19 mouse cellular contexts compared by ENCODE assay signal in genomic region chr1:188999981-189000380, GRCm38 (mm10).
"Had no signal": no experiment of that assay in that cellular context is flagged by ENCODE, and none has a peak within 500 bp of the region (broad histone marks: within the 10 kb centered on the region; RNA-seq: fewer than 3 reads in every experiment).

No protein-coding gene starts in this region.

- ATAC-seq: intestine, postnatal 0 days; midbrain, embryonic 15.5 days had no signal

- H3K4me2 ChIP-seq: lung, embryonic 15.5 days; midbrain, embryonic 15.5 days; neural tube, embryonic 13.5 days; stomach, embryonic 15.5 days had no signal

- H3K27ac ChIP-seq: kidney, postnatal 0 days; layer of hippocampus, adult 2 months; left cerebral cortex, adult 2 months; liver, embryonic 14.5 days; lung, embryonic 15.5 days; midbrain, embryonic 10.5 days; midbrain, embryonic 15.5 days; neural tube, embryonic 13.5 days; stomach, embryonic 15.5 days had no signal

- H3K9ac ChIP-seq: liver, embryonic 14.5 days; lung, embryonic 15.5 days; midbrain, embryonic 15.5 days; neural tube, embryonic 13.5 days; stomach, embryonic 15.5 days had no signal

- H3K9me3 ChIP-seq: lung, embryonic 15.5 days; megakaryocyte, embryonic 14.5 days; midbrain, embryonic 10.5 days; midbrain, embryonic 15.5 days; neural tube, embryonic 13.5 days; stomach, embryonic 15.5 days had no signal

- H3K27me3 ChIP-seq: lung, embryonic 15.5 days; megakaryocyte, embryonic 14.5 days; midbrain, embryonic 15.5 days; neural tube, embryonic 13.5 days; stomach, embryonic 15.5 days had no signal

- H3K4me3 ChIP-seq: layer of hippocampus, adult 2 months; left cerebral cortex, adult 2 months; lung, embryonic 15.5 days; megakaryocyte, embryonic 14.5 days; midbrain, embryonic 10.5 days; midbrain, embryonic 15.5 days; neural tube, embryonic 13.5 days; stomach, embryonic 15.5 days had no signal

- H3K4me1 ChIP-seq: lung, embryonic 15.5 days; stomach, embryonic 15.5 days had no signal

- DNase-seq: kidney, adult 2 months; kidney, postnatal 25 days; layer of hippocampus, adult 9-11 months; lung, adult 18-20 months; lung, postnatal 10 days; lung, postnatal 36 days; right cerebral cortex, postnatal 25 days; thymus, postnatal 25 days had no signal
